Mouse (Mus musculus): Measurements from ENCODE around the gene Mup10. TPM values are rescaled to one million over a fixed set of nuclear protein-coding genes. Genes with fewer than 3 reads are reported as not detected.
"Not testable (repeated sequence)": the region's sequence is repeated elsewhere in the genome, so short reads cannot be mapped to it uniquely, and the experiment has no call there.

Mup10 gene
- total RNA-seq (2014; rRNA removed; ENCODE audit: low replicate concordance) (not detected in 2 replicates), polyA plus RNA-seq (2015; fragmentation: Nextera tagmentation; extraction: Ambion mirVana) (not detected in 2 replicates)

GRCm38 (mm10) chr4:60582099-60582498, at the start of gene Mup10:
Gene Mup10, minus strand, starts transcription at chr4:60582199.
- not testable (repeated sequence) for H3K36me3 ChIP-seq (replicated peaks; ENCODE audit: control insufficient read depth, insufficient read depth, low read length); ATAC-seq (ENCODE audit: insufficient read depth, low read depth); H3K9me3 ChIP-seq (replicated peaks; ENCODE audit: control insufficient read depth, low read length); H3K4me3 ChIP-seq (ENCODE audit: low read depth, low read length); H3K27me3 ChIP-seq (ENCODE audit: control insufficient read depth, insufficient read depth, low read length); H3K9ac ChIP-seq (replicated peaks; ENCODE audit: low read depth, low read length); H3K4me1 ChIP-seq (ENCODE audit: control insufficient read depth, insufficient read depth); H3K4me2 ChIP-seq (ENCODE audit: low read depth, low read length); H3K27ac ChIP-seq (ENCODE audit: low read depth); DNase-seq (ENCODE audit: low spot score)
- WGBS, result 55% methylated on average over 2 of the region's 2 CpGs

Other genes starting within 250 kb of the Mup10 start
- gene Mup9, start 160.2 kb downstream of the Mup10 start, total RNA-seq (2014; rRNA removed; ENCODE audit: low replicate concordance), result not detected in 2 replicates
- gene Mup9, start 160.2 kb downstream of the Mup10 start, polyA plus RNA-seq (2015; fragmentation: Nextera tagmentation; extraction: Ambion mirVana), result not detected in 2 replicates
- gene Mup1, start 80.2 kb downstream of the Mup10 start, total RNA-seq (2014; rRNA removed; ENCODE audit: low replicate concordance), result not detected in 2 replicates
- not detected in 2 replicates for gene Mup1, start 80.2 kb downstream of the Mup10 start, polyA plus RNA-seq (2015; fragmentation: Nextera tagmentation; extraction: Ambion mirVana)
- gene Mup11, start 80.2 kb upstream of the Mup10 start, total RNA-seq (2014; rRNA removed; ENCODE audit: low replicate concordance), result not detected in 2 replicates
- gene Mup11, start 80.2 kb upstream of the Mup10 start, polyA plus RNA-seq (2015; fragmentation: Nextera tagmentation; extraction: Ambion mirVana), result not detected in 2 replicates
- gene Mup12, start 159.1 kb upstream of the Mup10 start, total RNA-seq (2014; rRNA removed; ENCODE audit: low replicate concordance), result not detected in 2 replicates
- not detected in 2 replicates for gene Mup12, start 159.1 kb upstream of the Mup10 start, polyA plus RNA-seq (2015; fragmentation: Nextera tagmentation; extraction: Ambion mirVana)
- not detected in 2 replicates for gene Mup22, start 239.3 kb upstream of the Mup10 start, total RNA-seq (2014; rRNA removed; ENCODE audit: low replicate concordance)
- gene Mup22, start 239.3 kb upstream of the Mup10 start, polyA plus RNA-seq (2015; fragmentation: Nextera tagmentation; extraction: Ambion mirVana), result not detected in 2 replicates